Mouse (Mus musculus) fibroblast of lung, adult 2 months (primary cell): ENCODE results near the gene Gjb5.
A peak's percentile ranks its signal among the peaks of the same experiment; 100 is the strongest.

Source experiments
- DNase-seq: peaks from one replicate; pipeline ENCODE4 v3.0.0-alpha.2; 2011; ENCODE audit warnings: low read depth

The Gjb5 gene

GRCm38 (mm10) chr4:127358018-127358417 is at the start of gene Gjb5:
Gjb5 (minus strand) TSS chr4:127358181.
- no peak for DNase-seq

DNA sequence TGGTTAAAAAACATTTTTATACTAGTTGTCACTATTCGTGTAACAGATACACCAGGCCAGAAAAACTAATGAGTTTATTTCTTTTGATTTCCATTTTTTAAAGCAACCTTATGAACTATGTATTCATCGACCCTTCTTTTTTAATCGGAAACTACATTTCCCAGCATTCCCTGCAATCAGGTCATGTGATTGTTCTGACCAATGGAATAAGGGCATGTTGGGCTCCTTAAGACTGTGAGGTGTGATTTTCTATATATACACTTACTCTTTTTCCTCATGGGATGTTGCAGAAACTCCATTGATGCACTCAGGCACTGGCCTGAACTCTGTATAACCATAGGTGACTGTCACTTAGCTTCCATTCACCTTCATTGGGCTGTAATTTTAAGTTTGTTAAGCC is 44.6 kb upstream of the Gjb5 start:
- no peak for DNase-seq

GRCm38 (mm10) chr4:127402166-127402565 is 44.2 kb upstream of the Gjb5 start:
- DNase-seq, result no peak

DNA sequence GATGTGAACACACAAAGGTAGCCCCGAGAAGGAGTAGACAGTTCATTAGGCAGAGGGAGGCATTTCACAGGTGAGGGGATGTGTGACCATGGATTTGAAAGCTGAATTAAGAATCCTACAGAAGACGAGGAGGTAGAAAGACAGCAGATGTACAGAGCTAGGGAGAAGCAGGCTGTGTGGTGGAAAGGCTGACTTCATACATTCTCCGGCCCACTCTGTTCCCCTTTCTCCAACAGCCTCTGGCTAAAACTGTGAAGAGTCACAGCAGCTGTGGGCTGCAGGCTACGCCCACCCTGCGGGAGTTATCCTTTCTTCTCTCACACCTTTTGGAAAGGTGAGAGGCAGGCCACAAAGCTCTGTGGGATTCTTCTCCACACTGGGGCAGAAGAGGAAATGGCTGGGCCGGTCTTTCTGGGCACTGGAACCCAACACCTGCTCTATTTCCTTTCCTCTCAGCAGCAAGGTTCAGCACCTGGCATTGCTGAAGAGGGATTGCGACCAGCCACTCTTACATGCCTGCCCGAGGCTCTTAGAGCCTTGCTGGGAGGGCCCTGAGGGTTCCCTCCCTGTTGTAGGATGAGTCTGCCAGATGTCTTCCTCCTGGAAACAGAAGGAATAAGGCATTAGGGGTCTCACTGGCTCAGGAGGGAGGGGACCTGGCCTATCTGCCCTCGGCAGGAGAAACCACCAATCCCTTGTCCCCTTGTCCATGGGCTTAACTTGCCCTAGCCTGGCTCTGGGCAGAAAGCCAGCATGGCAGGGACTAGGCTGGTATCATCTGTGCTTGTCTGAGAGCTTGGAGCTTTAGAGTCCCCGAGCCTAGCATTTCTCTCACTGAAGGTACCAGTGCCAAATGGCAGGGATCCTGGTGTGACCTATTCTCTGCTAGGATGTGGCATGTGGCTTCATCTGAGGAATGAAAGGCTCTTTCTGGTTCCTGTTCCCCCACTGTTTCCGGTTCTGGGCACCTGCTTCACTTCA is 42.5 kb upstream of the Gjb5 start:
- no peak for DNase-seq

- DNase-seq, result no peak
Observed at GRCm38 (mm10) chr4:127395591-127395990, 37.6 kb upstream of the Gjb5 start.

GRCm38 (mm10) chr4:127389645-127390044 is 31.7 kb upstream of the Gjb5 start:
- no peak for DNase-seq

- no peak for DNase-seq
Observed at GRCm38 (mm10) chr4:127377344-127377743, 19.4 kb upstream of the Gjb5 start.

DNA sequence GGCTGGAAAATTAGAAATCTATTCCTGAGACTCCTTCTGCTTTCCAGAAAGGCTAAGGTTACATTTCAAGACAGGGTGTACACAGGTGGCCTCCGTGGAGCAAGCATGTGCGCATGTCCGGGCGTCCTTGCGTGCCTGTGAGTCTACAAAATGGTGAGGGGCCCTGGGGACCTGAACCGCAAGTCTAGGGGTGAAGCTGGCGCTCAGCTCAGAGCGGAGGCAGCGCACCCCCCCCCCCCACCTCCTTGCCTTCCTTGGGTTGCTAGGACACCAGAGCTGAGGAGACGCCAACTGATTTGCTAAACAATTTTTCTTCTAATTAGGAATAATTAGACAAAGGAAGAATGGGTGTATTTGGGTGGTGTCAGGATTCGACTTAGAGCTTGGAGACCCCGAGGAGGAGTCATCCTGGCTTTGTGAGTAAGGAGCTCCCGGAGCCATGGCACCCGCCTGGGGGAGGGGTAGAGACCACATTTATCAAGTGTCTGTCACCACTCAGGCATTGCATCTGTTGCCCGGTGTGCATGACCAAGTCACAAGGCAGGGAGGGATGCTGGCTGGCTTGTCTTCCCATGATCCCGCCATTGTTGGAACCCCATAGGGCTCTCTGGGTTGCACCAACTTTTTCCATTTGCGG is 17.7 kb upstream of the Gjb5 start:
- DNase-seq, result no peak

DNA sequence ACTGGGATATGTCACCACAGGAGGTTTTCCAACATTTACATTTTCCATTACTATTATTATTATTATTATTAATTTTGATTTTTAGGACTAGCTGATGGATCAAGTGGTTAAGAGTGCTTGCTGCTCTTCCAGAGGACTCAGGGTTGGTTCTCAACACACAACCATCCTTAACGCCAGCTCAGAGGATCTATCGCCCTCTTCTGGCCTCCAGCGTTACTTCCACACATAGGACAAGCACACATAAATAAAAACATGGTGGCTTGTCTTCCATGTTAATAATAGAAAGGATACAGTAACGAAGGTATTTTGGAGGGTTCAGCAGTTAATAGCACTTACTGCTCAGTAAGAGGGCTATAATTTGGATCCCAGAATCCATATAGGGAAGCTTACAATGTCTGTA is 16.7 kb upstream of the Gjb5 start:
- no peak for DNase-seq

GRCm38 (mm10) chr4:127373491-127373890 is 15.5 kb upstream of the Gjb5 start:
- DNase-seq, result no peak

DNA sequence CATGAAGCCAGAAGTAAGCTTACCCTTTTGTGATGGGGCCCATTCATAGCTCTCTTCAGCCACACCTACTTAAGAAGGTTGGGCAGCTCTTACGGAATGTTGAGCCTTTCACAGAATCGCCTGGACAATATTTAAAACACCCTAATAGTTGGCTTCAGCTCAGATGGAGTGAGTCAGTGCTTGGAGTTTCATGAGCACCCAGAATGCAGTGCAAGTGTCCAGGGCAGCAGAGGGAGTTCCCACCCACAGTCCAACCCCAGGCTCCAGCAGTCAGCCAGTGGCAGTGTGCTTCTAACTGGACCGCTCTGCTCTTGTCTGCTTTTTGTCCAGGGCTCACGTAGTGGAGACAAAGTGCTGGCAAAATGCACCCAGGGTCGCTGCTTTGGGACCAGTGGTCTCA is 13.6 kb upstream of the Gjb5 start:
- peak; percentile 72 for DNase-seq

- DNase-seq, result no peak
Observed at GRCm38 (mm10) chr4:127370447-127370846, 12.5 kb upstream of the Gjb5 start.

- DNase-seq, result no peak
Observed at GRCm38 (mm10) chr4:127368379-127368973, 10.5 kb upstream of the Gjb5 start.

GRCm38 (mm10) chr4:127365834-127366233 is 7.9 kb upstream of the Gjb5 start:
- DNase-seq, result no peak

DNA sequence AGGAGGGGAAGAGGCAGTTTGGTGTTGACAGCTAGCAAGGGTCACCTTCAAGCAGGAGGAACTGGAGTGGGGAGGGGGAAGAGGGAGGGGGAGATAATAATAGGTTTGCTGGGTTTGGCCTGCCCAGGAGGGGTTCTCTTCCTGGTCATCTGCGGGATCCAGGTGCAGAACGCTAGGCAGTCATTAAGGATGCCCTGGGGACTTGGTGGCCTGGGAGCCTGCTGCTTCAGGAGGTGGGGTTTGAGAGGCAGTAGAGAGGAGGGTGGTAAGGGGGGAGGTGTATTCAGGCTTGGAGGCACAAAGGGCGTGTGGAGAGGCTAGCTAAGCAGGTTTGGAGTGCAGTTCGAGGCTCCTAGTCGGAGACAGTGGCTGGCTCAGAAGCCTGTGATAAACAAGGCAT is 7.5 kb upstream of the Gjb5 start:
- DNase-seq, result no peak

- DNase-seq, result no peak
Observed at GRCm38 (mm10) chr4:127364431-127364830, 6.5 kb upstream of the Gjb5 start.

DNA sequence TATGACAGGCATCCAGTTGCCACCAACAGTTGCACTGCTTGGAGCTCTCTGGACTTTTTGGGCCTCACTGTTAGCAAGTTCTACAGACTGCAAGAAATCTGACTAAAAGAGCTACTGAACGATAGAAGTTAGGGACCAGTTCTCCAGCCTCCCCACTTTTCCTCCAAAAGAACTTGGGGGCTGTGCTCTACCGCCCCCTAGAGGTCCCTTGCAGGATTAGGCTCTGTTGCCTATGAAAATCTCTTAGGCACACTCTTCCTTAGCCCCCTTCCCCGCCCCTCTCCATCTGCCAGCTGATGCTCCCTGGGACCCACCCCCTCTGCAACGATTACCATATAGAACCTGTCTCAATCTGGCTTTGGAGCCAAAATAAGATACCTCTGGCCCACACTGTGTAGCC is 5.3 kb upstream of the Gjb5 start:
- DNase-seq, result no peak

DNA sequence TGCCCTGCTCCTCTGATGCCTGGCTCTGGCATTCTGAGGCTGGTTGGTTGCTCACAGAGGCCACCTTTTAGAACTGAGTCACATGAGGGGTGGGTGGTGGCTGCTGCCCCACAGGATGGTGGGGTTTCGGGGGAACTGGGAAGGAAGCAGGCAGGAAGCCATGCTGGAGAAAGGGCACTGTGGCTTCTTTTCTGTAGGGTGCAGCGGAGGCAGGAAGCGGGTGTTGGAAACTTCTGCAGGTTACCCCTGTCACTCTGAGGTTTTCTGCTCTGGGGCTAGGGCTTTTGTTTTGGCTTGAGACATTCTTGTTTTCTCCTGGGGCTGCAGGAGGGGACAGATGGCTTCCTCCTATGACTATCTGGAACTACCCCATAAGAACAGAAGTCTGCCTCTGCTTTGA is 4.5 kb upstream of the Gjb5 start:
- DNase-seq, result no peak

DNA sequence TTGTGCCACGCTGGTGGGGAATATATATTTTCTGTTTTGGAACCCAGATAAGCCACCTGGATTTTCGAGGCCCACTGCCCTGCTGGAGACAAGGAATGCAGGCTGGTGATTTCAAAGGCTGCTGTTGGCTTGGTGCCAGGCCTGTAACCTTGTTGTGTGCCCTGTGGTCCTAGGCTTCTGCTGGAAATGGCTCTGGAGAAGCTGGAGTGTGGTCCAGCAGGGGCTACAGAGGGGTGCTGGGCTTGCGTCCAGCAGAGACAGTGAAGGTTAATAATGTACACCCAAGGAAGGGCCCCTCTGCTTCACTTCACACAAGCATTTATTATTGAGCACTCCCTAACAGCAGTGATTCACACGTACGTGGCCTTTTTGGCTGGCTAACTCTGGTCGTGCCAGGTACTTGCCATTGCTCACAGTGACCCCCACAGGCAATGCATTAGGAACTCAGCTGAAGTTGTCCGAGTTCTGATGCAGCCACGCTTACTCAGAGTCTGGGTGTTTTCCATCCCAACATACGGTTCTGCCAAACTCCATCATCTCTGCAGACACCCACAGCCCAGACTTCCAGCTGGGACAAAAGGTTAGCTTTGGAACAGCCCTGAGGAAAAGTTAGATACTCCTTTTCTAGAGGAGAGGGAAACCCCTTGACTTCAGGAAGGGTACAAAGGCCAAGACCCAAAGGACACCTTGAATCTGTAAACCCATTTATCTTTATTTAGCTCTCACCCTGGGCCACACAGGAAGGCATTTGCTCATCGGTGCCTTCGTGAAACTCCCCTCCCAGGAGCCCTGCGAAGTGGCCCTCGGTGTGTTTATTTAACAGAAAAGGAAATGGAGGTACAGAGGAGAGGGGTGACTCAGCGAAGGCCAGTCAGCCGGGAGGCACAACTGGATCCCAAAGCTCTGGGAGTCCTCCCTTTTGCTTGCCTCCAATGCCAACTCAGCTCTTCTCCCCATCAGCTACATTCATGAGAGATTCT is 3.2 kb downstream of the Gjb5 start:
- DNase-seq, result peak; percentile 96

DNA sequence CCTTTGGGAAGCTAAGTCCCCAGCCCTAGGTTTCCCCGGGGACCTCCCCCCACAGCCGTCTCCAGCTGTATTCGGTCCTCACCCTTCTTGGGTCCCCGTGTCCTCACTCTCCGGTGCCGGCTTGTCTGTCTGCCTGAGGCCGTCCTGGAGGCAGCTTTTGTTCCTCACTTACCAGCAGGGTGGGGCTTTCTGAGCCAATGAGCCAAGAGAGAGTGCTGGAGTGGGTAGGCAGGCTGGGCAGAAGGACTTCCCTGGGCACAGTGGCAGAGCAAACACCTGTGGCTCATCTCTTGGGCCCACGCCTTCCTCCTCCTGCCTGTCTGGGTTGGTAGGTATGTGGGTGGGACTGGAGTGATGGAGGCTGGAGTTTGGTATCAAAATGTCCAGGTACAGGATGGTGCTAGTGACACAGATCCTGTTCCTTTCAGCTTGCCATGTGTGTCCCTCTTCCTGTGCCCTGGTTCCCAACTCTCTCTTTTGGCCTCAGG is 4.0 kb downstream of the Gjb5 start, which contains the start of gene Gjb4:
Gene Gjb4, minus strand, starts transcription at position 131 of the 488 bp plus-strand sequence.
- no peak for DNase-seq

DNA sequence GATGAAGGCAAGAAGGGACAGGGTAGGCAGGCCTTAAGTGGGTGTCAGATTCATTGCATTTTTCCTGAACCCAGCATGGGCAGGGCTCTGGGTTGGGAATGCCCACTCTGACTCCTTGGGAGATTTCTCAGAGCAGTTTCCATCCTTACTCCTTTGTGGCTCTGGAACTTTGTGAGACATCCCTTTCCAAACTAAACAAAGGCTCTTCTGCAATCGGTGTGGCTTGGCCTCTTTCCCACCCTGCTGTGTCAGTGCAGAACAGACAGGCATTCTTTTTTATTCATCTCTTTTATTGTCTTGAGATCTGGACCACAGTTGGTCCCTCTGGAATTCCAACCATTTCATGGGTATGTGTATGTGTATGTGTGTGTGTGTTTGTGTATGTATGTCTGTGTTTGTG is 5.4 kb downstream of the Gjb5 start:
- DNase-seq, result peak; percentile 82
